Mouse (Mus musculus): Measurements from ENCODE around the gene Pawr. TPM values are rescaled to one million over a fixed set of nuclear protein-coding genes. Genes with fewer than 3 reads are reported as not detected.
"Not testable (repeated sequence)": the region's sequence is repeated elsewhere in the genome, so short reads cannot be mapped to it uniquely, and the experiment has no call there.

Pawr gene
- total RNA-seq, 1 experiment, result 36.4 TPM

- in situ Hi-C loops (cut with MboI; ENCODE audit: low sequenced_read_pairs in 2 of 2, unreplicated experiment in 2 of 2), result no loop called here
- DNase-seq (ENCODE audit: low read depth, low spot score), result no peak
- peaks cover 1 to 2% of the 10 kb centered on the region in 2 experiments; a peak in 2 of 4 replicates for H3K4me1 ChIP-seq (ENCODE audit: control insufficient read depth in 2 of 2, insufficient read depth in 2 of 2, low read length in 2 of 2, poor library complexity in 1 of 2)
- H3K27ac ChIP-seq (ENCODE audit: insufficient read depth, low read depth, low read length, poor library complexity, severe bottlenecking), result no peak overlapping the region
- peaks cover 8% of the 10 kb centered on the region; the same call in 1 of the 2 replicates for H3K36me3 ChIP-seq (ENCODE audit: control insufficient read depth, insufficient read depth, low read length, poor library complexity, severe bottlenecking)
- H3K9ac ChIP-seq (ENCODE audit: insufficient read depth, low read depth, low read length, poor library complexity, severe bottlenecking), result no peak overlapping the region
- no peak overlapping the region for H3K4me3 ChIP-seq (ENCODE audit: insufficient read depth in 1 of 2, low read depth in 1 of 2, low read length in 2 of 2, poor library complexity in 1 of 2, severe bottlenecking in 1 of 2)
- no peaks in the 10 kb centered on the region for H3K9me3 ChIP-seq (ENCODE audit: control insufficient read depth, insufficient read depth, low read depth, low read length)
- TF ChIP-seq HCFC1 (IDR thresholded peaks at IDR 0.05; ENCODE audit: borderline replicate concordance, insufficient read depth, low read length) (no peak), CHD2 (IDR thresholded peaks at IDR 0.05; ENCODE audit: low read depth, low read length) (no peak)
Observed at GRCm38 (mm10) chr10:108339118-108339517, 7.2 kb downstream of the Pawr start.

GRCm38 (mm10) chr10:108339872-108340271, 8.0 kb downstream of the Pawr start:
- no peak for DNase-seq (ENCODE audit: low read depth, low spot score)
- no peak overlapping the region for H3K27ac ChIP-seq (ENCODE audit: insufficient read depth, low read depth, low read length, poor library complexity, severe bottlenecking)
- in situ Hi-C loops (cut with MboI; ENCODE audit: low sequenced_read_pairs in 2 of 2, unreplicated experiment in 2 of 2), result no loop called here

GRCm38 (mm10) chr10:108343734-108344133, 11.8 kb downstream of the Pawr start:
- H3K4me3 ChIP-seq (ENCODE audit: insufficient read depth in 1 of 2, low read depth in 1 of 2, low read length in 2 of 2, poor library complexity in 1 of 2, severe bottlenecking in 1 of 2), result no peak overlapping the region
- H3K4me1 ChIP-seq (ENCODE audit: control insufficient read depth in 2 of 2, insufficient read depth in 2 of 2, low read length in 2 of 2, poor library complexity in 1 of 2), result peaks cover 0 to 2% of the 10 kb centered on the region in 2 experiments; a peak in 1 of 4 replicates
- no peaks in the 10 kb centered on the region for H3K9me3 ChIP-seq (ENCODE audit: control insufficient read depth, insufficient read depth, low read depth, low read length)
- in situ Hi-C loops (cut with MboI; ENCODE audit: low sequenced_read_pairs in 2 of 2, unreplicated experiment in 2 of 2), result no loop called here
- no peak for DNase-seq (ENCODE audit: low read depth, low spot score)
- H3K36me3 ChIP-seq (ENCODE audit: control insufficient read depth, insufficient read depth, low read length, poor library complexity, severe bottlenecking), result peaks cover 13% of the 10 kb centered on the region; the same call in 1 of the 2 replicates
- no peak overlapping the region for H3K27ac ChIP-seq (ENCODE audit: insufficient read depth, low read depth, low read length, poor library complexity, severe bottlenecking)
- no peak for TF ChIP-seq HCFC1 (IDR thresholded peaks at IDR 0.05; ENCODE audit: borderline replicate concordance, insufficient read depth, low read length)
- TF ChIP-seq ZNF384 (IDR thresholded peaks at IDR 0.05; ENCODE audit: low read depth, low read length), result no peak
- no peak for TF ChIP-seq ZC3H11A (IDR thresholded peaks at IDR 0.05; ENCODE audit: borderline replicate concordance, low read depth, low read length)
- no peak for TF ChIP-seq CHD2 (IDR thresholded peaks at IDR 0.05; ENCODE audit: low read depth, low read length)
- TF ChIP-seq MAFK (IDR thresholded peaks at IDR 0.05; ENCODE audit: insufficient read depth, low read depth, low read length), result no peak
- H3K9ac ChIP-seq (ENCODE audit: insufficient read depth, low read depth, low read length, poor library complexity, severe bottlenecking), result no peak overlapping the region; the same call in 1 of the 2 replicates

More at GRCm38 (mm10) chr10:108339872-108340271, 8.0 kb downstream of the Pawr start:
- H3K4me1 ChIP-seq (ENCODE audit: control insufficient read depth in 2 of 2, insufficient read depth in 2 of 2, low read length in 2 of 2, poor library complexity in 1 of 2), result peaks cover 0 to 2% of the 10 kb centered on the region in 2 experiments; a peak in 1 of 4 replicates
- H3K4me3 ChIP-seq (ENCODE audit: insufficient read depth in 1 of 2, low read depth in 1 of 2, low read length in 2 of 2, poor library complexity in 1 of 2, severe bottlenecking in 1 of 2), result no peak overlapping the region
- no peaks in the 10 kb centered on the region for H3K9me3 ChIP-seq (ENCODE audit: control insufficient read depth, insufficient read depth, low read depth, low read length)
- TF ChIP-seq HCFC1 (IDR thresholded peaks at IDR 0.05; ENCODE audit: borderline replicate concordance, insufficient read depth, low read length), result no peak
- no peak for TF ChIP-seq ZNF384 (IDR thresholded peaks at IDR 0.05; ENCODE audit: low read depth, low read length)
- no peak for TF ChIP-seq CHD2 (IDR thresholded peaks at IDR 0.05; ENCODE audit: low read depth, low read length)
- no peak for TF ChIP-seq ZC3H11A (IDR thresholded peaks at IDR 0.05; ENCODE audit: borderline replicate concordance, low read depth, low read length)
- TF ChIP-seq MAFK (IDR thresholded peaks at IDR 0.05; ENCODE audit: insufficient read depth, low read depth, low read length), result no peak
- H3K9ac ChIP-seq (ENCODE audit: insufficient read depth, low read depth, low read length, poor library complexity, severe bottlenecking), result no peak overlapping the region
- peaks cover 8% of the 10 kb centered on the region; the same call in 1 of the 2 replicates for H3K36me3 ChIP-seq (ENCODE audit: control insufficient read depth, insufficient read depth, low read length, poor library complexity, severe bottlenecking)

DNA sequence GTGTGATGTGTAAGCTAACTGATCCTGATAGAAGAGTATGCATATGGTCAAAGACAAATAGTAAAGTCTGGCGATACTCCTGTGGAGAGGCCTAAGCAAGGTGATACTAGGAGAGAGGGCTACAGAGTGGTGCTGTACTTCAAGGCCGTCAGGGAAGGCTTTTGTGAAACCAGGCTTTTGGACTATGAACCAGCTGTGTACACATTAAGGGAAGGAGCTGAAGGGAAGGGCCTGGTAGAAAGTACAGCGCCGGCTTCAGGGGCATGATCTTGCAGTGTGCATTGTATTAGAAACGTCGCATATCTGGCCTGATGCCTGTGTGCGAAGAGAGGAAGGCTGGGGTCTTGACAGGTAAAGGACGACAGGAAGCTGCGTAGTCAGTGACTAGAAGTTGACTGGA, 13.2 kb downstream of the Pawr start:
- Histone ChIP-seq H3K9ac (ENCODE audit: insufficient read depth, low read depth, low read length, poor library complexity, severe bottlenecking) (no peak overlapping the region), H3K9me3 (ENCODE audit: control insufficient read depth, insufficient read depth, low read depth, low read length) (no peaks in the 10 kb centered on the region), H3K36me3 (ENCODE audit: control insufficient read depth, insufficient read depth, low read length, poor library complexity, severe bottlenecking) (peaks cover 11% of the 10 kb centered on the region; the same call in 1 of the 2 replicates), H3K4me1 (ENCODE audit: control insufficient read depth in 2 of 2, insufficient read depth in 2 of 2, low read length in 2 of 2, poor library complexity in 1 of 2) (no peaks in the 10 kb centered on the region), H3K27ac (ENCODE audit: insufficient read depth, low read depth, low read length, poor library complexity, severe bottlenecking) (no peak overlapping the region), H3K4me3 (ENCODE audit: insufficient read depth in 1 of 2, low read depth in 1 of 2, low read length in 2 of 2, poor library complexity in 1 of 2, severe bottlenecking in 1 of 2) (no peak overlapping the region)
- in situ Hi-C loops (cut with MboI; ENCODE audit: low sequenced_read_pairs in 2 of 2, unreplicated experiment in 2 of 2), result no loop called here
- TF ChIP-seq ZC3H11A (IDR thresholded peaks at IDR 0.05; ENCODE audit: borderline replicate concordance, low read depth, low read length) (no peak), CHD2 (IDR thresholded peaks at IDR 0.05; ENCODE audit: low read depth, low read length) (no peak), HCFC1 (IDR thresholded peaks at IDR 0.05; ENCODE audit: borderline replicate concordance, insufficient read depth, low read length) (no peak), MAFK (IDR thresholded peaks at IDR 0.05; ENCODE audit: insufficient read depth, low read depth, low read length) (no peak), ZNF384 (IDR thresholded peaks at IDR 0.05; ENCODE audit: low read depth, low read length) (no peak)
- DNase-seq (ENCODE audit: low read depth, low spot score), result no peak

- H3K36me3 ChIP-seq (ENCODE audit: control insufficient read depth, insufficient read depth, low read length, poor library complexity, severe bottlenecking), result peaks cover 11% of the 10 kb centered on the region; the same call in 1 of the 2 replicates
- DNase-seq (ENCODE audit: low read depth, low spot score); H3K9me3 ChIP-seq (ENCODE audit: control insufficient read depth, insufficient read depth, low read depth, low read length); in situ Hi-C loops (cut with MboI; ENCODE audit: low sequenced_read_pairs in 2 of 2, unreplicated experiment in 2 of 2); H3K27ac ChIP-seq (ENCODE audit: insufficient read depth, low read depth, low read length, poor library complexity, severe bottlenecking); H3K9ac ChIP-seq (ENCODE audit: insufficient read depth, low read depth, low read length, poor library complexity, severe bottlenecking); H3K4me1 ChIP-seq (ENCODE audit: control insufficient read depth in 2 of 2, insufficient read depth in 2 of 2, low read length in 2 of 2, poor library complexity in 1 of 2); H3K4me3 ChIP-seq (ENCODE audit: insufficient read depth in 1 of 2, low read depth in 1 of 2, low read length in 2 of 2, poor library complexity in 1 of 2, severe bottlenecking in 1 of 2): not testable (repeated sequence)
Observed at GRCm38 (mm10) chr10:108346301-108346700, 14.4 kb downstream of the Pawr start.
